Mouse (Mus musculus) heart, postnatal 14 days (tissue): ENCODE data around the gene Hoxb4. TPM values are rescaled to one million over a fixed set of nuclear protein-coding genes. Genes with fewer than 3 reads are reported as not detected.

Source experiments
- DNase-seq, 2 experiments: peaks; one replicate each; pipeline ENCODE4 v3.0.0; 2021 to 2022
- intact Hi-C: fragments of 180-260 bp; cut with DNase I; formaldehyde crosslinking; loops from one replicate; pipeline ENCODE4 v1.15.1; 2025
- total RNA-seq, 2 experiments: library from RNA; stranded (reverse); gene quantifications; 2 replicates each; pipeline ENCODE4 v1.2.3; 2021

Hoxb4 gene
- total RNA-seq, 2 experiments from 2014 or later, result 1.0 to 1.3 TPM

- no peak for DNase-seq
- intact Hi-C loops, result no loop called here
Measured at GRCm38 (mm10) chr11:96296997-96297396, 21.1 kb upstream of the Hoxb4 start.

- DNase-seq, result no peak
- intact Hi-C loops, result no loop called here
Measured at GRCm38 (mm10) chr11:96297428-96297827, 20.6 kb upstream of the Hoxb4 start.

GRCm38 (mm10) chr11:96297968-96298635, 20.0 kb upstream of the Hoxb4 start:
- no peak for DNase-seq
- intact Hi-C loops, result no loop called here

- intact Hi-C loops, result no loop called here
- no peak for DNase-seq
Measured at GRCm38 (mm10) chr11:96298895-96299667, 19.0 kb upstream of the Hoxb4 start.

- DNase-seq, result no peak
- intact Hi-C loops, result loop anchor here (5.0 kb wide), 3 partner anchors 253 to 563 kb away; no protein-coding TSS in a partner anchor
Measured at GRCm38 (mm10) chr11:96299781-96300180, 18.3 kb upstream of the Hoxb4 start.

GRCm38 (mm10) chr11:96300354-96301063, 17.6 kb upstream of the Hoxb4 start:
- intact Hi-C loops, result loop anchor here (5.0 kb wide), 3 partner anchors 252 to 562 kb away; no protein-coding TSS in a partner anchor
- no peak for DNase-seq

- DNase-seq, result no peak
Measured at GRCm38 (mm10) chr11:96301064-96301431, 17.0 kb upstream of the Hoxb4 start.

GRCm38 (mm10) chr11:96301837-96302236, 16.2 kb upstream of the Hoxb4 start:
- DNase-seq, result no peak
- intact Hi-C loops, result loop anchor here (5.0 kb wide), 3 partner anchors 250 to 560 kb away; no protein-coding TSS in a partner anchor

More at GRCm38 (mm10) chr11:96301064-96301431, 17.0 kb upstream of the Hoxb4 start:
- intact Hi-C loops, result loop anchor here (5.0 kb wide), 3 partner anchors 251 to 561 kb away; no protein-coding TSS in a partner anchor

GRCm38 (mm10) chr11:96302381-96303150, 15.5 kb upstream of the Hoxb4 start:
- intact Hi-C loops, result loop anchor here (5.0 kb wide), 3 partner anchors 250 to 560 kb away; no protein-coding TSS in a partner anchor
- no peak for DNase-seq

GRCm38 (mm10) chr11:96303151-96304099, 14.6 kb upstream of the Hoxb4 start, which contains the start of gene Hoxb5:
TSS of gene Hoxb5 (plus strand) at chr11:96303336.
- intact Hi-C loops, result loop anchor here (5.0 kb wide), 3 partner anchors 249 to 559 kb away; no protein-coding TSS in a partner anchor
- DNase-seq, result peak; percentile 71 to 85

- no peak for DNase-seq
Measured at GRCm38 (mm10) chr11:96304381-96305195, 13.5 kb upstream of the Hoxb4 start.

GRCm38 (mm10) chr11:96305505-96306182, 12.4 kb upstream of the Hoxb4 start:
- intact Hi-C loops, result no loop called here
- no peak for DNase-seq

More at GRCm38 (mm10) chr11:96304381-96305195, 13.5 kb upstream of the Hoxb4 start:
- intact Hi-C loops, result loop anchor here (5.0 kb wide), 3 partner anchors 248 to 558 kb away; no protein-coding TSS in a partner anchor

GRCm38 (mm10) chr11:96306183-96306907, 11.7 kb upstream of the Hoxb4 start:
- DNase-seq, result no peak
- intact Hi-C loops, result no loop called here

GRCm38 (mm10) chr11:96306908-96307269, 11.2 kb upstream of the Hoxb4 start:
- DNase-seq, result no peak
- intact Hi-C loops, result no loop called here

- no peak for DNase-seq
- intact Hi-C loops, result no loop called here
Measured at GRCm38 (mm10) chr11:96308763-96309162, 9.3 kb upstream of the Hoxb4 start.

GRCm38 (mm10) chr11:96309288-96309687, 8.8 kb upstream of the Hoxb4 start:
- no peak for DNase-seq
- intact Hi-C loops, result no loop called here
